Mouse (Mus musculus) lung, postnatal 0 days (tissue): Measurements from ENCODE around the gene P2rx4.

Source experiments
- CTCF ChIP-seq: IDR thresholded peaks from 2 replicates; pipeline ENCODE4 v1.5.1; 2016; ENCODE audit warnings: antibody characterized with exemption, mild to moderate bottlenecking
- EP300 ChIP-seq: IDR thresholded peaks from 2 replicates; pipeline ENCODE4 v1.6.1; 2016; ENCODE audit warnings: antibody characterized with exemption, mild to moderate bottlenecking, control low read depth

DNA sequence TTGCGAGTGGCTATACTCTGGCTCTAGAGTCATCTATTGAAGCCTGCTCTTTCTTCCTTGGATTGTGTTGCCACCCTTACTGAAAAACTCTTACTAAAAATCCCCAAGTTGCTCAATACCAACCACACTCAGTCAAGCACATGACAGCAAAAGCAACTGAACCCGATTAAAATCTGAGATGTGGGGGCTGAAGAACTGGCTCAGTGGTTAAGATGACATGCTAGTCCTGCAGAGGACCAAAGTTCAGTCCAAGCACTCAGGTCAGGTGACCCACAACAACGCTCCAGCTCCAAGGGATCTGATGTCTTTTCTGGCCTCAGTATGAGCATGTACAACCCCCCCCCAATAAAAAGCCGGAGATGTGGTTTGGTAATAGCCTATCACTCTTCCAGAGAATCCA, 2.8 kb upstream of the P2rx4 start:
- TF ChIP-seq CTCF (no peak), EP300 (no peak)
